Mouse (Mus musculus) liver, embryonic 15.5 days (tissue): Measurements from ENCODE around the gene Fam19a3. TPM values are rescaled to one million over a fixed set of nuclear protein-coding genes. Genes with fewer than 3 reads are reported as not detected.

Source experiments
- polyA plus RNA-seq: library from polyadenylated mRNA; unstranded; fragments of >200 nt; fragmentation: Nextera tagmentation; extraction: Ambion mirVana; gene quantifications from 2 replicates; pipeline ENCODE4 v1.2.1, GENCODE M21; 2015

Gene Fam19a3
- polyA plus RNA-seq, 1 experiment from 2014 or later, result not detected

Other genes starting within 250 kb of the Fam19a3 start
- gene Slc16a1, start 143.2 kb downstream of the Fam19a3 start, polyA plus RNA-seq, result 86.3 and 95.2 TPM in 2 replicates
- gene Ppm1j, start 784 bp downstream of the Fam19a3 start, polyA plus RNA-seq, result 0.24 and 0.64 TPM in 2 replicates
- 20.5 and 21.5 TPM in 2 replicates for gene Rhoc, start 6.5 kb upstream of the Fam19a3 start, polyA plus RNA-seq
- 27.6 and 29.0 TPM in 2 replicates for gene Mov10, start 36.7 kb upstream of the Fam19a3 start, polyA plus RNA-seq
- 11.2 and 13.9 TPM in 2 replicates for gene St7l, start 82.2 kb upstream of the Fam19a3 start, polyA plus RNA-seq
- 79.3 and 80.7 TPM in 2 replicates for gene Capza1, start 82.7 kb upstream of the Fam19a3 start, polyA plus RNA-seq
- gene Wnt2b, start 180.1 kb upstream of the Fam19a3 start, polyA plus RNA-seq, result 0.05 and 0.20 TPM in 2 replicates